Mouse (Mus musculus) cerebellum, adult 2 months (tissue): ENCODE results near the gene 2510009E07Rik.

Source experiments
- CTCF ChIP-seq: fragments of 200-500 bp; IDR thresholded peaks from 2 replicates; pipeline ENCODE4 v1.5.1; 2011; ENCODE audit warnings: low read depth, mild to moderate bottlenecking, control low read depth, low read length, moderate library complexity, borderline replicate concordance; ENCODE audit not compliant: insufficient read depth
- POLR2A ChIP-seq: fragments of 200-500 bp; IDR thresholded peaks from 2 replicates; pipeline ENCODE4 v1.6.1; 2011; ENCODE audit warnings: low read length, control low read depth, borderline replicate concordance; ENCODE audit not compliant: insufficient read depth

GRCm38 (mm10) chr16:21620630-21621029 lies 73.8 kb downstream of the 2510009E07Rik start:
- TF ChIP-seq CTCF: no peak
- no peak for TF ChIP-seq POLR2A
